Mouse (Mus musculus) heart, adult 2 months (tissue): ENCODE measurements around the gene Mettl23.

Experiments
- CTCF ChIP-seq: fragments of 200-600 bp; IDR thresholded peaks from 2 replicates; pipeline ENCODE4 v1.8.1; 2022; ENCODE audit warnings: antibody characterized with exemption, mild to moderate bottlenecking, moderate library complexity
- EP300 ChIP-seq: fragments of 200-500 bp; IDR thresholded peaks from 2 replicates; pipeline ENCODE4 v1.6.1; 2011; ENCODE audit warnings: low read depth, low read length, control low read depth; ENCODE audit not compliant: insufficient read depth
- POLR2A ChIP-seq: fragments of 200-500 bp; IDR thresholded peaks from 2 replicates; pipeline ENCODE4 v1.6.1; 2011; ENCODE audit warnings: mild to moderate bottlenecking, low read depth, low read length, control low read depth; ENCODE audit not compliant: insufficient read depth

DNA sequence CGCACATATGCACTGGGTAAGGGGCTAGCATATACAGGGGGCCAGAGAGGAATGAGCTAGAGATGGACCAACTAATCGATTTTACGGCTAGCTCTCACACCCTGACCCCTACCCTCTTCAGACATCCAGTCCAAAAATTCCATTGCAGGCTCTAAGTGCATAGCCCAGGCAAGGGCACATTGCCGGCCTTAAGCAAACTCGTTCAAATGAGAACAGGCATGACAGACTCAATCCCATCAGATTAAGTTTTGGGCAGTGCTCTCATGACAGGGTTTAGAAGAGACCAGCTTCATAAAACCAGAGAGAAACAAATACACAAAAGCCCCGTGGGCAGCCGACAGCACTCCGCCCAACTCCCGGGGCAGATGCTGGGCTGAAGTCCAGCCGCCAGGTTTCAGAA, 20.9 kb upstream of the Mettl23 start:
- TF ChIP-seq POLR2A = no peak
- TF ChIP-seq EP300 = no peak
- no peak for TF ChIP-seq CTCF
